Mouse (Mus musculus): ENCODE measurements around the gene Enpp7. TPM values are rescaled to one million over a fixed set of nuclear protein-coding genes. Genes with fewer than 3 reads are reported as not detected.

The Enpp7 gene
- polyA plus RNA-seq, 1 experiment from 2014 or later = 32.3 TPM

DNA sequence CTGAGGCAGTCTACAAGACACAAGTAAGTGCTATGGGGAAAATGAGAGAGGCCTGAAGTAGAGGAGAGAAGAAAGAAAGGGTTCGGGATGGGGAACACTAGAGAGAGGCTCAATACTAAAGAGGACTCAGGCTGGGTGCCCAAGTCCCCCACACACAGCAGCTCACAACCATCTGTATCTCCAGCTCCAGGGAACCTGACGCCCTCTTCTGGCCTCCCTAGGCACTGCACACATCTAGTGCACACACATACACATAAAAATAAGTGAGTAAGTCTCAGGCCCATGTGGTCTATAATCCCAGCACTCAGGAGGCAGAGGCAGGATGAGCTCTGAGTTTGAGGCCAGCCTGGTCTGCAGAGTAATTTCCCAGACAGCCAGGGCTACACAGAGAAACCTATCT is 12.9 kb downstream of the Enpp7 start:
- 68% methylated on average over 2 of the region's 2 CpGs for WGBS

GRCm38 (mm10) chr11:119001493-119002128 is 13.6 kb downstream of the Enpp7 start:
- Histone ChIP-seq H3K4me2 (replicated peaks; ENCODE audit: low read depth) (no peak overlapping the region), H3K9me3 (ENCODE audit: control insufficient read depth) (no peaks in the 10 kb centered on the region), H3K36me3 (ENCODE audit: control insufficient read depth, insufficient read depth) (no peaks in the 10 kb centered on the region), H3K4me1 (replicated peaks; ENCODE audit: control insufficient read depth, insufficient read depth, low read length) (no peaks in the 10 kb centered on the region), H3K27ac (ENCODE audit: low read depth, low read length) (no peak overlapping the region), H3K9ac (ENCODE audit: low read depth, low read length) (no peak overlapping the region), H3K27me3 (replicated peaks; ENCODE audit: control insufficient read depth, insufficient read depth, low read length) (peaks cover 16% of the 10 kb centered on the region), H3K4me3 (ENCODE audit: low read depth, low read length) (no peak overlapping the region)
- TF ChIP-seq CTCF (IDR thresholded peaks at IDR 0.05; ENCODE audit: low read depth) = no peak
- ATAC-seq = no peak
- WGBS = 45% methylated on average over 4 of the region's 4 CpGs

More for the DNA sequence above, 12.9 kb downstream of the Enpp7 start:
- Histone ChIP-seq H3K36me3 (ENCODE audit: control insufficient read depth, insufficient read depth) (no peaks in the 10 kb centered on the region), H3K9me3 (ENCODE audit: control insufficient read depth) (no peaks in the 10 kb centered on the region), H3K27ac (ENCODE audit: low read depth, low read length) (no peak overlapping the region), H3K4me1 (replicated peaks; ENCODE audit: control insufficient read depth, insufficient read depth, low read length) (no peaks in the 10 kb centered on the region), H3K4me3 (ENCODE audit: low read depth, low read length) (no peak overlapping the region), H3K4me2 (replicated peaks; ENCODE audit: low read depth) (no peak overlapping the region), H3K9ac (ENCODE audit: low read depth, low read length) (no peak overlapping the region), H3K27me3 (replicated peaks; ENCODE audit: control insufficient read depth, insufficient read depth, low read length) (peaks cover 16% of the 10 kb centered on the region)
- no peak for ATAC-seq
- TF ChIP-seq CTCF (IDR thresholded peaks at IDR 0.05; ENCODE audit: low read depth) = no peak; the same call in 1 of the 2 replicates

DNA sequence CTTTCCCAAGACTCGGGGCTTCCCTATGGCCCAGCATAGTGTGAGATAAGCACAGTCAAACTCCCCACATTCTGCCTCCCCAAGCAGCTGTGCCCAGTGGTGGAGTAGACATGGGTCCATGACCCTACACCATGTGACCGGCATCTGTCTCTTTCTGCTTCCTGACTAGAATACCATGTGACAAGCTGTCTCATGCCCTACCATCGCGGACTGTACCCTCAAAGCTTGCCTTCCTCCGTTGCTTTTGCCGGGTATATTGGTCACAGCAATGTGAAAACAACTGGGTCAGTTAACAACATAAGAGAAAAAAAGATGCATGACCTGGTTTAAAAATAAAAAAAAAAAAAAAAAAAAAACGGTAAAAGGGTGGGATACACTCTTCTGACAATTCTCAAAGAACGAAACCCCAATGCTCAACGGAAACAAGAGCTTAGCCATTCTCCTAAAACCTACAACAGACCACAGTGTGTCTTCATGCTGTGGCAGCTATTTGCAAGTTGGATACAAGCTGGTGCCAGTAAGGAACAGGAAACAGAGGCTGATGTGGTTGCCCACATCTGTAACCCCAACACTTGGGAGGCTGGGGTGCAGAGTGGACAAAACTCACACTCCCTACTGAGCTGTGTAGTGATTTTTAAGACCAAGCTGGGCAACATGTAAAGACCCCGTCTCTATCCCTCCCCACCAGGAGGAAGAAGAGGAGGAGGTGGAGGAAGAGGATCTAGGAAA is 17.7 kb downstream of the Enpp7 start:
- no peak overlapping the region for H3K4me3 ChIP-seq (ENCODE audit: low read depth, low read length)
- no peaks in the 10 kb centered on the region for H3K9me3 ChIP-seq (ENCODE audit: control insufficient read depth)
- H3K9ac ChIP-seq (ENCODE audit: low read depth, low read length) = no peak overlapping the region
- 85% methylated on average over 10 of the region's 10 CpGs for WGBS
- no peaks in the 10 kb centered on the region for H3K27me3 ChIP-seq (replicated peaks; ENCODE audit: control insufficient read depth, insufficient read depth, low read length)
- no peak for ATAC-seq
- H3K4me2 ChIP-seq (replicated peaks; ENCODE audit: low read depth) = no peak overlapping the region
- H3K36me3 ChIP-seq (ENCODE audit: control insufficient read depth, insufficient read depth) = no peaks in the 10 kb centered on the region
- H3K27ac ChIP-seq (ENCODE audit: low read depth, low read length) = no peak overlapping the region
- TF ChIP-seq CTCF (IDR thresholded peaks at IDR 0.05; ENCODE audit: low read depth) = no peak
- no peaks in the 10 kb centered on the region; the same call in 1 of the 2 replicates for H3K4me1 ChIP-seq (replicated peaks; ENCODE audit: control insufficient read depth, insufficient read depth, low read length)

DNA sequence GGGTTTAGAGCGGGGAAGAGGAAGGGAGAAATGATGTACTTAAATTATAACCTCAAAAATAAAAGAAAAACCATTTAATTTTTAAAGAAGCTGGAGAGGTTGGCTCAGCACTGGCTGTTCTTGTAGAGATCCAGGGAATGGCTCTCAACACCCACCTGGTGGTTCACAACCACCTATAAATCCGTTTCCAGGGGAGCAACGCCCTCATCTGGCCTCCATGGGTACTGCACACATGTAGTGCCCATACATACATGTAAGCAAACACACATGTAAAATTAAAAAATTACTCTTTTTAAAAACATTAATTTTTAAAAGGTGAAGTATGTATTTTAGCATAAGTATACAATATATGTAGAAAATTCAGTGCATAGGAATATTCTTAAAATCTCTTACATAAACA is 18.5 kb downstream of the Enpp7 start:
- Histone ChIP-seq H3K4me1 (replicated peaks; ENCODE audit: control insufficient read depth, insufficient read depth, low read length) (no peaks in the 10 kb centered on the region; the same call in 1 of the 2 replicates), H3K4me3 (ENCODE audit: low read depth, low read length) (no peak overlapping the region), H3K9me3 (ENCODE audit: control insufficient read depth) (no peaks in the 10 kb centered on the region), H3K36me3 (ENCODE audit: control insufficient read depth, insufficient read depth) (no peaks in the 10 kb centered on the region), H3K27ac (ENCODE audit: low read depth, low read length) (no peak overlapping the region), H3K27me3 (replicated peaks; ENCODE audit: control insufficient read depth, insufficient read depth, low read length) (no peaks in the 10 kb centered on the region), H3K9ac (ENCODE audit: low read depth, low read length) (no peak overlapping the region), H3K4me2 (replicated peaks; ENCODE audit: low read depth) (no peak overlapping the region)
- WGBS = 63% methylated on average over 3 of the region's 3 CpGs
- peak; percentile 14; the same call in 1 of the 2 replicates for TF ChIP-seq CTCF (IDR thresholded peaks at IDR 0.05; ENCODE audit: low read depth)
- ATAC-seq = no peak

GRCm38 (mm10) chr11:119007461-119008456 is 19.8 kb downstream of the Enpp7 start:
- ATAC-seq = peak; percentile 82
- Histone ChIP-seq H3K27ac (ENCODE audit: low read depth, low read length) (no peak overlapping the region; the same call in 1 of the 2 replicates), H3K4me3 (ENCODE audit: low read depth, low read length) (peak overlapping the region; percentile 27), H3K4me1 (replicated peaks; ENCODE audit: control insufficient read depth, insufficient read depth, low read length) (no peaks in the 10 kb centered on the region; the same call in 1 of the 2 replicates), H3K4me2 (replicated peaks; ENCODE audit: low read depth) (peak overlapping the region; percentile 68), H3K9me3 (ENCODE audit: control insufficient read depth) (no peaks in the 10 kb centered on the region), H3K27me3 (replicated peaks; ENCODE audit: control insufficient read depth, insufficient read depth, low read length) (no peaks in the 10 kb centered on the region), H3K9ac (ENCODE audit: low read depth, low read length) (peak overlapping the region; percentile 31; the same call in 1 of the 2 replicates), H3K36me3 (ENCODE audit: control insufficient read depth, insufficient read depth) (no peaks in the 10 kb centered on the region)
- peak; percentile 50 for TF ChIP-seq CTCF (IDR thresholded peaks at IDR 0.05; ENCODE audit: low read depth)
- WGBS = 19% methylated on average over 21 of the region's 21 CpGs

Measured in intestine, postnatal 0 days (tissue).